Mouse (Mus musculus): ENCODE measurements around the gene Lsm14a.

- peak; percentile 53 for TF ChIP-seq CTCF (IDR thresholded peaks at IDR 0.05; ENCODE audit: low read depth)
- TF ChIP-seq EP300 (IDR thresholded peaks at IDR 0.05; ENCODE audit: low read depth), result no peak
Measured at GRCm38 (mm10) chr7:34351997-34352396, 41.1 kb downstream of the Lsm14a start.

All from liver, postnatal 0 days (tissue).